8 mouse cellular contexts compared by ENCODE assay signal in genomic region chr9:45839139-45839981, GRCm38 (mm10). TPM values are rescaled to one million over a fixed set of nuclear protein-coding genes. Genes with fewer than 3 reads are reported as not detected.
DNase-seq lines count a peak whose midpoint lies in the region; ATAC-seq and TF ChIP-seq lines count a peak whose summit lies in the region.

No protein-coding gene starts in this region.

- intact Hi-C loops in heart, adult 2 months (cut with DNase I): no loop called here
- intact Hi-C loops in heart, postnatal 25 days (cut with DNase I): no loop called here

- DNase-seq in heart, adult 2 months: peak; percentile 18 to 38
- DNase-seq in heart, postnatal 25 days (ENCODE audit: low spot score): no peak
- no peak for DNase-seq in limb, embryonic 14.5 days (ENCODE audit: low spot score)
- no peak for DNase-seq in midbrain, postnatal 0 days (ENCODE audit: low spot score)
- DNase-seq in frontal cortex, postnatal 14 days (ENCODE audit: low spot score in 2 of 2): no peak
- no peak for DNase-seq in thymus, postnatal 36 days

- H3K4me3 ChIP-seq in heart, adult 2 months: peak overlapping the region; percentile 79
- H3K4me3 ChIP-seq in cortical plate, adult 2 months (ENCODE audit: insufficient read depth, low read length): peak overlapping the region; percentile 89
- peak overlapping the region; percentile 73 for H3K4me3 ChIP-seq in heart, embryonic 16.5 days (ENCODE audit: low read length)
- peak overlapping the region; percentile 60 for H3K4me3 ChIP-seq in limb, embryonic 14.5 days (replicated peaks; ENCODE audit: low read length)
- peak overlapping the region; percentile 94 for H3K4me3 ChIP-seq in midbrain, postnatal 0 days (ENCODE audit: low read depth, low read length)

- no peaks in the 10 kb centered on the region for H3K9me3 ChIP-seq in heart, embryonic 16.5 days (replicated peaks; ENCODE audit: control insufficient read depth, low read length)
- H3K9me3 ChIP-seq in limb, embryonic 14.5 days (ENCODE audit: control insufficient read depth, low read length): no peaks in the 10 kb centered on the region
- no peaks in the 10 kb centered on the region for H3K9me3 ChIP-seq in midbrain, postnatal 0 days (ENCODE audit: low read length)

- H3K79me2 ChIP-seq in heart, adult 2 months (replicated peaks; ENCODE audit: control insufficient read depth, insufficient read depth, low read length): no peaks in the 10 kb centered on the region

- peak; percentile 19; the same call in 1 of the 2 replicates for ATAC-seq in heart, embryonic 16.5 days (replicated peaks; ENCODE audit: extremely low read depth, insufficient read depth, low FRiP score)
- ATAC-seq in limb, embryonic 14.5 days (ENCODE audit: low FRiP score, low read depth): no peak
- peak; percentile 28; the same call in 1 of the 2 replicates for ATAC-seq in midbrain, postnatal 0 days (ENCODE audit: low FRiP score)

- no peak for TF ChIP-seq POLR2A in heart, adult 2 months (IDR thresholded peaks at IDR 0.05; ENCODE audit: insufficient read depth, low read depth, low read length)
- no peak for TF ChIP-seq POLR2A in cortical plate, adult 2 months (IDR thresholded peaks at IDR 0.05; ENCODE audit: extremely low read depth, insufficient read depth, low read length)
- no peak for TF ChIP-seq POLR2A in limb, embryonic 14.5 days (IDR thresholded peaks at IDR 0.05; ENCODE audit: borderline replicate concordance, extremely low read depth, insufficient read depth, insufficient read length)

- WGBS in heart, adult 2 months: 6% methylated on average over 17 of the region's 17 CpGs
- WGBS in heart, embryonic 16.5 days: 7% methylated on average over 16 of the region's 17 CpGs
- 14% methylated on average over 16 of the region's 17 CpGs for WGBS in limb, embryonic 14.5 days
- 13% methylated on average over 17 of the region's 17 CpGs for WGBS in midbrain, postnatal 0 days

- TF ChIP-seq CTCF in heart, adult 2 months (IDR thresholded peaks at IDR 0.05): no peak
- TF ChIP-seq CTCF in cortical plate, adult 2 months (IDR thresholded peaks at IDR 0.05; ENCODE audit: extremely low read depth, insufficient read depth, low read length): no peak
- no peak for TF ChIP-seq CTCF in midbrain, postnatal 0 days (IDR thresholded peaks at IDR 0.05)

- peaks cover 2% of the 10 kb centered on the region for H3K36me3 ChIP-seq in heart, adult 2 months (ENCODE audit: control insufficient read depth, insufficient read depth, low read length)
- H3K36me3 ChIP-seq in heart, embryonic 16.5 days (ENCODE audit: control insufficient read depth, insufficient read depth): no peaks in the 10 kb centered on the region
- no peaks in the 10 kb centered on the region; the same call in 1 of the 2 replicates for H3K36me3 ChIP-seq in limb, embryonic 14.5 days (ENCODE audit: control insufficient read depth, insufficient read depth, low read length)
- no peaks in the 10 kb centered on the region for H3K36me3 ChIP-seq in midbrain, postnatal 0 days (ENCODE audit: insufficient read depth, low read length)

- no peaks in the 10 kb centered on the region for H3K27me3 ChIP-seq in heart, adult 2 months (ENCODE audit: control insufficient read depth, insufficient read depth, low read length)
- no peaks in the 10 kb centered on the region for H3K27me3 ChIP-seq in heart, embryonic 16.5 days (ENCODE audit: control insufficient read depth, insufficient read depth, low read length)
- no peaks in the 10 kb centered on the region for H3K27me3 ChIP-seq in limb, embryonic 14.5 days (ENCODE audit: control insufficient read depth, insufficient read depth, low read length)
- H3K27me3 ChIP-seq in midbrain, postnatal 0 days (ENCODE audit: insufficient read depth, low read length): no peaks in the 10 kb centered on the region

- H3K4me2 ChIP-seq in heart, embryonic 16.5 days (ENCODE audit: low read depth, low read length): peak overlapping the region; percentile 78
- H3K4me2 ChIP-seq in limb, embryonic 14.5 days (replicated peaks; ENCODE audit: low read depth, low read length, severe bottlenecking): peak overlapping the region; percentile 93
- peak overlapping the region; percentile 98 for H3K4me2 ChIP-seq in midbrain, postnatal 0 days (ENCODE audit: low read depth, low read length, poor library complexity, severe bottlenecking)

- peak overlapping the region; percentile 68 for H3K27ac ChIP-seq in heart, adult 2 months
- no peak overlapping the region for H3K27ac ChIP-seq in cortical plate, adult 2 months (ENCODE audit: insufficient read depth, low read length)
- H3K27ac ChIP-seq in heart, embryonic 16.5 days (ENCODE audit: low read length): peak overlapping the region; percentile 60
- H3K27ac ChIP-seq in limb, embryonic 14.5 days (replicated peaks; ENCODE audit: low read depth, low read length): no peak overlapping the region
- H3K27ac ChIP-seq in midbrain, postnatal 0 days (ENCODE audit: low read depth, low read length): peak overlapping the region; percentile 83

- H3K9ac ChIP-seq in heart, adult 2 months (ENCODE audit: low read depth, low read length): peak overlapping the region; percentile 92
- H3K9ac ChIP-seq in heart, embryonic 16.5 days (ENCODE audit: low read length): peak overlapping the region; percentile 85
- peak overlapping the region; percentile 83 for H3K9ac ChIP-seq in limb, embryonic 14.5 days (ENCODE audit: low read depth, low read length, severe bottlenecking)
- peak overlapping the region; percentile 85 for H3K9ac ChIP-seq in midbrain, postnatal 0 days (replicated peaks; ENCODE audit: low read length, poor library complexity, severe bottlenecking)

- TF ChIP-seq EP300 in heart, adult 2 months (IDR thresholded peaks at IDR 0.05; ENCODE audit: insufficient read depth, low read depth, low read length): no peak

- H3K4me1 ChIP-seq in heart, adult 2 months (ENCODE audit: control insufficient read depth, insufficient read depth, low read length): peaks cover 11% of the 10 kb centered on the region
- H3K4me1 ChIP-seq in cortical plate, adult 2 months (ENCODE audit: control insufficient read depth, insufficient read depth, low read length): peaks cover 28% of the 10 kb centered on the region
- peaks cover 25% of the 10 kb centered on the region for H3K4me1 ChIP-seq in heart, embryonic 16.5 days (ENCODE audit: control insufficient read depth, insufficient read depth, low read length)
- peaks cover 22% of the 10 kb centered on the region for H3K4me1 ChIP-seq in limb, embryonic 14.5 days (ENCODE audit: control insufficient read depth, insufficient read depth, low read length)
- H3K4me1 ChIP-seq in midbrain, postnatal 0 days (ENCODE audit: insufficient read depth, low read length): peaks cover 21% of the 10 kb centered on the region

RNA-seq across cellular contexts. Expression of gene Bace1, which starts 1.0 kb away (rescaled TPM):
- 10 to 100 TPM; 29.5 to 30.6 TPM for total RNA-seq in heart, adult 2 months (2021)
- polyA plus RNA-seq in heart, adult 2 months (2012; rRNA removed): 22.7 and 25.3 TPM in 2 replicates
- 10 to 100 TPM; 31.6 to 33.1 TPM for total RNA-seq in heart, postnatal 25 days (2021)
- 50.7 and 56.2 TPM in 2 replicates for polyA plus RNA-seq in cortical plate, adult 2 months (2012; rRNA removed)
- 20.0 and 23.8 TPM in 2 replicates for polyA plus RNA-seq in heart, embryonic 16.5 days (2015; fragmentation: Nextera tagmentation; extraction: Ambion mirVana)
- polyA plus RNA-seq in limb, embryonic 14.5 days (2012; rRNA removed): 37.9 and 49.3 TPM in 2 replicates
- polyA plus RNA-seq in limb, embryonic 14.5 days (2014; fragmentation: Nextera tagmentation; extraction: Ambion mirVana): 39.0 and 42.3 TPM in 2 replicates
- total RNA-seq in midbrain, postnatal 0 days (2014; rRNA removed): 60.7 and 77.3 TPM in 2 replicates
- 42.0 and 46.4 TPM in 2 replicates for polyA plus RNA-seq in midbrain, postnatal 0 days (2015; fragmentation: Nextera tagmentation; extraction: Ambion mirVana)

RNA-seq across cellular contexts. Expression of gene Cep164, which starts 10.9 kb away (rescaled TPM):
- 1 to 10 TPM; 6.0 to 6.2 TPM for total RNA-seq in heart, adult 2 months (2021)
- polyA plus RNA-seq in heart, adult 2 months (2012; rRNA removed): 6.0 and 7.4 TPM in 2 replicates
- 1 to 10 TPM; 5.8 to 6.4 TPM for total RNA-seq in heart, postnatal 25 days (2021)
- polyA plus RNA-seq in cortical plate, adult 2 months (2012; rRNA removed): 18.5 and 22.5 TPM in 2 replicates
- 14.3 and 14.7 TPM in 2 replicates for polyA plus RNA-seq in heart, embryonic 16.5 days (2015; fragmentation: Nextera tagmentation; extraction: Ambion mirVana)
- polyA plus RNA-seq in limb, embryonic 14.5 days (2012; rRNA removed): 33.3 and 40.2 TPM in 2 replicates
- 26.2 and 36.9 TPM in 2 replicates for polyA plus RNA-seq in limb, embryonic 14.5 days (2014; fragmentation: Nextera tagmentation; extraction: Ambion mirVana)
- total RNA-seq in midbrain, postnatal 0 days (2014; rRNA removed): 17.1 and 21.3 TPM in 2 replicates
- polyA plus RNA-seq in midbrain, postnatal 0 days (2015; fragmentation: Nextera tagmentation; extraction: Ambion mirVana): 12.2 and 17.7 TPM in 2 replicates

Comparison
In these comparisons a context has a peak if more than half of its experiments do, and no peak if none do; other contexts are left out.
1. DNase-seq: peak in heart, adult 2 months (2 of 2); none in heart, postnatal 25 days (single experiment), limb, embryonic 14.5 days (single experiment), midbrain, postnatal 0 days (single experiment), frontal cortex, postnatal 14 days (0 of 2) and thymus, postnatal 36 days (0 of 2).
2. H3K27ac ChIP-seq: peak in heart, adult 2 months (single experiment), heart, embryonic 16.5 days (single experiment) and midbrain, postnatal 0 days (single experiment); none in cortical plate, adult 2 months (single experiment) and limb, embryonic 14.5 days (single experiment).
3. Peak in every context shown above with its lines, with median percentiles within 50 percentile points of each other: H3K4me3 ChIP-seq, H3K9ac ChIP-seq and H3K4me2 ChIP-seq.